Mouse (Mus musculus): Measurements from ENCODE around the gene Tenm4.

DNA sequence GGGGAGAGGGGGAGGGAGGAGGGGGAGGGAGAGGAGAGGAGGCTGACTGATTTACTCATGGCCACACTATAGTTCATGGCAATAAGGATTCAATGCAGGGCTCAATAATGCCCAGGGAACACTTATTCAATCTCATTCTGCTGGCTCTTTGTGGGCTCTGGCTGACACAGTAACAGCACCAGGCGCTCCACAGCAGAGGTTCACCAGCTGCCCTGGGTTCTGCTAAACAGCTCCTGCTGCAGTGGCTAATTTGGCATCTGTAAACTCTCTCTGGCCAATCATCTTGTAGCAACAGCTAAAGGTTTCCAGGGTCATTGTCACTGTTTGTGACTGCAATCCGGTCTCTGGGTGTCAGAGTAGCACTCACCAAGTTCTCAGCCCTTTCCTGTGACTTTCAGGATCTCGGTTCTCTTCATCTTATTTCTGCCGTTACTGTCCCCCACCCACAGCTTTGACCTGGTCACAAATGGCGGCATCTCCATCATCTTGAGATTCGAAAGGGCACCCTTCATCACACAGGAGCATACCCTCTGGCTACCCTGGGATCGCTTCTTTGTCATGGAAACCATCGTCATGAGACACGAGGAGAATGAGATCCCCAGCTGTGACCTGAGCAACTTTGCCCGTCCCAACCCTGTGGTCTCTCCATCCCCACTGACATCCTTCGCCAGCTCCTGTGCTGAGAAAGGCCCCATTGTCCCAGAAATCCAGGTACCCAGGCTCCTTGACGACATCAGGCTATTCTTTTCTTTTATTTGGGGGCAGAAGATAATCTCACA lies 671.6 kb downstream of the Tenm4 start:
- TF ChIP-seq CHD2 (IDR thresholded peaks at IDR 0.05; ENCODE audit: low read depth, low read length), result no peak
- TF ChIP-seq MAFK (IDR thresholded peaks at IDR 0.05; ENCODE audit: insufficient read depth, low read depth, low read length), result no peak
